23 mouse cellular contexts compared by ENCODE assay signal in the genomic region with DNA sequence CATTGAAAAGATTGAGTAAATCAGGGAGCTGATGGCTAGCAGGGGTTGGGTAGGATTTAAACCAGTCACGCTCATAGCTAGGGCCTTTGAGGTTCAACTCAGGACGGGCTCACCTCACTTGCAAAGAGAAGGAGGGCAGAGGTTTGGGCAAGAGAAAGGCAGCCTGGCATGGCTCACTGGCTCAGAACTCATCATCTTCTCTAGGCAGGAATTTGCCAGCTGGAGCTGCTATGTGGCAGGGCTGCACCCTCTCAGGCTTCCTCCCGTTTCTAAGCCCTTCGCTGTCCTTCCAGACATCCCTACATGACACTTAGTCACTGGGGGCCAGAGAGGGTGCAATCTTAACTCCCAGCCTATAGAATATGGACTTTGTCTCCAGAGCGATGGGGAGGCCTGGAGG. TPM values are rescaled to one million over a fixed set of nuclear protein-coding genes. Genes with fewer than 3 reads are reported as not detected.
A peak's percentile ranks its signal among the peaks of the same experiment; 100 is the strongest.
DNase-seq lines count a peak whose midpoint lies in the region; ATAC-seq and TF ChIP-seq lines count a peak whose summit lies in the region.
"Had no signal": no experiment of that assay in that cellular context is flagged by ENCODE, and none has a peak within 500 bp of the region (broad histone marks: within the 10 kb centered on the region; RNA-seq: fewer than 3 reads in every experiment).

No protein-coding gene starts in this region.

- H3K4me1 ChIP-seq in liver, postnatal 0 days (ENCODE audit: insufficient read depth), result peaks cover 51% of the 10 kb centered on the region
- H3K4me1 ChIP-seq in liver, embryonic 11.5 days (replicated peaks; ENCODE audit: control insufficient read depth, insufficient read depth, low read length), result no peaks in the 10 kb centered on the region; the same call in 1 of the 2 replicates
- H3K4me1 ChIP-seq in stomach, postnatal 0 days (replicated peaks; ENCODE audit: control insufficient read depth, insufficient read depth), result no peaks in the 10 kb centered on the region
- H3K4me1 ChIP-seq: embryonic facial prominence, embryonic 12.5 days; forebrain, embryonic 15.5 days; heart, embryonic 15.5 days had no signal

- H3K4me3 ChIP-seq in liver, postnatal 0 days (ENCODE audit: low read depth, low read length), result no peak overlapping the region
- H3K4me3 ChIP-seq in liver, embryonic 11.5 days (ENCODE audit: low read depth, low read length), result no peak overlapping the region
- no peak overlapping the region for H3K4me3 ChIP-seq in stomach, postnatal 0 days (ENCODE audit: low read depth, low read length)
- H3K4me3 ChIP-seq: embryonic facial prominence, embryonic 12.5 days; forebrain, embryonic 15.5 days; heart, embryonic 15.5 days; hindbrain, embryonic 12.5 days had no signal

- H3K9me3 ChIP-seq in liver, postnatal 0 days (ENCODE audit: low read length), result no peaks in the 10 kb centered on the region
- no peaks in the 10 kb centered on the region for H3K9me3 ChIP-seq in liver, embryonic 11.5 days (ENCODE audit: control insufficient read depth, low read length)
- no peaks in the 10 kb centered on the region for H3K9me3 ChIP-seq in stomach, postnatal 0 days (ENCODE audit: control insufficient read depth, low read length)
- H3K9me3 ChIP-seq: embryonic facial prominence, embryonic 12.5 days; forebrain, embryonic 15.5 days; heart, embryonic 15.5 days; hindbrain, embryonic 12.5 days had no signal

- 0 out of 2 replicates have a peak overlapping the region, but pooled peaks have one; percentile 1 for H3K27ac ChIP-seq in liver, postnatal 0 days (ENCODE audit: low read depth)
- no peak overlapping the region for H3K27ac ChIP-seq in liver, embryonic 11.5 days (ENCODE audit: low read depth, low read length)
- H3K27ac ChIP-seq in stomach, postnatal 0 days (replicated peaks), result no peak overlapping the region
- H3K27ac ChIP-seq: embryonic facial prominence, embryonic 12.5 days; forebrain, embryonic 15.5 days; heart, embryonic 15.5 days; hindbrain, embryonic 12.5 days had no signal

- TF ChIP-seq CTCF in liver, postnatal 0 days (IDR thresholded peaks at IDR 0.05; ENCODE audit: low read depth), result no peak
- no peak for TF ChIP-seq CTCF in stomach, postnatal 0 days (IDR thresholded peaks at IDR 0.05; ENCODE audit: low read depth)

- H3K36me3 ChIP-seq in liver, postnatal 0 days (replicated peaks; ENCODE audit: insufficient read depth, low read length), result no peaks in the 10 kb centered on the region
- no peaks in the 10 kb centered on the region for H3K36me3 ChIP-seq in liver, embryonic 11.5 days (ENCODE audit: control insufficient read depth, insufficient read depth, low read length)
- no peaks in the 10 kb centered on the region for H3K36me3 ChIP-seq in stomach, postnatal 0 days (ENCODE audit: control insufficient read depth, insufficient read depth, low read length)
- H3K36me3 ChIP-seq: embryonic facial prominence, embryonic 12.5 days; forebrain, embryonic 15.5 days; heart, embryonic 15.5 days; hindbrain, embryonic 12.5 days had no signal

- no peak overlapping the region for H3K4me2 ChIP-seq in liver, postnatal 0 days (ENCODE audit: low read depth, low read length)
- no peak overlapping the region for H3K4me2 ChIP-seq in liver, embryonic 11.5 days
- H3K4me2 ChIP-seq in stomach, postnatal 0 days (replicated peaks; ENCODE audit: low read depth), result no peak overlapping the region
- H3K4me2 ChIP-seq: embryonic facial prominence, embryonic 12.5 days; forebrain, embryonic 15.5 days; heart, embryonic 11.5 days; heart, embryonic 15.5 days; hindbrain, embryonic 12.5 days had no signal

- WGBS in liver, postnatal 0 days (ENCODE audit: insufficient replicate concordance), result 80% methylated on average over 5 of the region's 5 CpGs
- 83% methylated on average over 5 of the region's 5 CpGs for WGBS in liver, embryonic 11.5 days
- WGBS in stomach, postnatal 0 days, result 90% methylated on average over 5 of the region's 5 CpGs

- no peaks in the 10 kb centered on the region for H3K27me3 ChIP-seq in liver, postnatal 0 days (ENCODE audit: insufficient read depth, low read length)
- H3K27me3 ChIP-seq in liver, embryonic 11.5 days (replicated peaks; ENCODE audit: control insufficient read depth, insufficient read depth, low read length), result no peaks in the 10 kb centered on the region
- no peaks in the 10 kb centered on the region for H3K27me3 ChIP-seq in stomach, postnatal 0 days (ENCODE audit: control insufficient read depth, insufficient read depth, low read length)
- H3K27me3 ChIP-seq: embryonic facial prominence, embryonic 12.5 days had no signal

- no peak overlapping the region for H3K9ac ChIP-seq in liver, postnatal 0 days (replicated peaks)
- H3K9ac ChIP-seq in liver, embryonic 11.5 days (ENCODE audit: low read depth, low read length), result no peak overlapping the region
- H3K9ac ChIP-seq in stomach, postnatal 0 days (ENCODE audit: low read length), result no peak overlapping the region
- H3K9ac ChIP-seq: embryonic facial prominence, embryonic 12.5 days; forebrain, embryonic 15.5 days; heart, embryonic 15.5 days; hindbrain, embryonic 12.5 days had no signal

- peak; percentile 60 for DNase-seq in adrenal gland, postnatal 14 days
- DNase-seq in adrenal gland, postnatal 25 days, result no peak
- DNase-seq in heart, adult 11 months, result peak; percentile 95
- no peak for DNase-seq in heart, postnatal 4 days
- no peak for DNase-seq in liver, postnatal 0 days
- no peak for DNase-seq in liver, embryonic 11.5 days (ENCODE audit: low spot score)
- peak; percentile 7 for DNase-seq in stomach, postnatal 0 days (ENCODE audit: low spot score)
- DNase-seq: cerebellum, adult 11-12 months; cerebellum, adult 9-10 months; cerebellum, postnatal 25 days; kidney, adult 8-10 months had no signal

- no peak for ATAC-seq in liver, postnatal 0 days
- no peak for ATAC-seq in liver, embryonic 11.5 days (replicated peaks; ENCODE audit: low FRiP score)
- ATAC-seq in stomach, postnatal 0 days (ENCODE audit: low FRiP score, low TSS enrichment), result no peak
- ATAC-seq: activated CD4-positive, CD25-positive, alpha-beta regulatory T cell, adult 4 months; forebrain, embryonic 15.5 days; hindbrain, embryonic 16.5 days; inflammation-experienced regulatory T-cells, adult 6 months; intestine, postnatal 0 days; Patski had no signal

- no peak for TF ChIP-seq EP300 in liver, postnatal 0 days (IDR thresholded peaks at IDR 0.05; ENCODE audit: low read depth)
- TF ChIP-seq EP300 in stomach, postnatal 0 days (optimal IDR thresholded peaks at IDR 0.05), result no peak

RNA-seq across cellular contexts. Expression of a gene that starts 4.9 kb away (rescaled TPM):
- total RNA-seq in adrenal gland, postnatal 14 days (2021), result 831 and 917 TPM in 2 replicates
- total RNA-seq in adrenal gland, postnatal 25 days (2021), result 635 and 725 TPM in 2 replicates
- 10 to 100 TPM; 69.7 to 78.2 TPM for total RNA-seq in heart, postnatal 4 days (2021)
- polyA plus RNA-seq in liver, postnatal 0 days (2015; fragmentation: Nextera tagmentation; extraction: Ambion mirVana), result 226 and 249 TPM in 2 replicates
- polyA plus RNA-seq in liver, embryonic 11.5 days (2014; fragmentation: Nextera tagmentation; extraction: Ambion mirVana), result 59.9 and 60.1 TPM in 2 replicates
- 307 and 320 TPM in 2 replicates for polyA plus RNA-seq in stomach, postnatal 0 days (2015; fragmentation: Nextera tagmentation; extraction: Ambion mirVana)

RNA-seq across cellular contexts. Expression of a gene that starts 46.5 kb away (rescaled TPM):
- 33.7 and 42.3 TPM in 2 replicates for total RNA-seq in adrenal gland, postnatal 14 days (2021)
- 36.4 and 36.9 TPM in 2 replicates for total RNA-seq in adrenal gland, postnatal 25 days (2021)
- total RNA-seq in heart, postnatal 4 days (2021), result 10 to 100 TPM; 33.2 to 34.5 TPM
- polyA plus RNA-seq in liver, postnatal 0 days (2015; fragmentation: Nextera tagmentation; extraction: Ambion mirVana), result 9.4 and 11.9 TPM in 2 replicates
- 14.5 and 16.2 TPM in 2 replicates for polyA plus RNA-seq in liver, embryonic 11.5 days (2014; fragmentation: Nextera tagmentation; extraction: Ambion mirVana)
- 9.8 and 10.7 TPM in 2 replicates for polyA plus RNA-seq in stomach, postnatal 0 days (2015; fragmentation: Nextera tagmentation; extraction: Ambion mirVana)

RNA-seq across cellular contexts. Expression of a gene that starts 51.0 kb away (rescaled TPM):
- total RNA-seq in adrenal gland, postnatal 14 days (2021), result 0.41 TPM in 1 of 2 replicates, not detected in the other
- total RNA-seq in adrenal gland, postnatal 25 days (2021), result 0.79 and 2.3 TPM in 2 replicates
- not detected for total RNA-seq in heart, postnatal 4 days (2021)
- polyA plus RNA-seq in liver, postnatal 0 days (2015; fragmentation: Nextera tagmentation; extraction: Ambion mirVana), result 3.9 and 4.0 TPM in 2 replicates
- 37.8 and 42.2 TPM in 2 replicates for polyA plus RNA-seq in liver, embryonic 11.5 days (2014; fragmentation: Nextera tagmentation; extraction: Ambion mirVana)
- 8.7 and 9.4 TPM in 2 replicates for polyA plus RNA-seq in stomach, postnatal 0 days (2015; fragmentation: Nextera tagmentation; extraction: Ambion mirVana)
- total RNA-seq: CH12.LX; heart, postnatal 14 days had no signal
- polyA plus RNA-seq: activated CD4-positive, CD25-positive, alpha-beta regulatory T cell, adult 4 months; inflammation-experienced regulatory T-cells, adult 6 months; Patski had no signal

Comparison
In these comparisons a context has a peak if more than half of its experiments do, and no peak if none do; other contexts are left out.
1. DNase-seq: peak in adrenal gland, postnatal 14 days (single experiment), heart, adult 11 months (single experiment) and stomach, postnatal 0 days (single experiment); none in adrenal gland, postnatal 25 days (single experiment), heart, postnatal 4 days (single experiment), liver, postnatal 0 days (single experiment) and liver, embryonic 11.5 days (single experiment).